ENCODE assay signal across 10 mouse cellular contexts in the genomic region with DNA sequence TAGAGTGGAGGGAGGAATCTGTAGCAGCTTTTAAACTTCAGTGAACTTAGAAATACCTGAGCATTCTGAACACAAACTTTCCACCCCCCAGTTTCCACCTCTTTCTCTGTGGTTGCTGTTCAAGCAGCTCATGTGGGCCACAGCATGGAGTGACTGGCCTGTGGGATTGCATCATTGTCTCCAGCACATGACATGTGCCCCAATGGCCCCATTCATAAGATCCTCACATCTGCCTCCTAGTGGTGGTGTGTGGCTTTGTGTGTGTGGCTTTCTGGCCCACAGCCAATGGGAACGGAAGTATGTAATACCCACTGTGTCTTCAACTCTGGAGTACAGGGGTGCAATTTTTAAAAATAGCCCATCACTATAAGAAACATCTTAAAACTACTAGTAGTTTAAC.
DNase-seq lines count a peak whose midpoint lies in the region; ATAC-seq and TF ChIP-seq lines count a peak whose summit lies in the region.
"Had no signal": no experiment of that assay in that cellular context is flagged by ENCODE, and none has a peak within 500 bp of the region (broad histone marks: within the 10 kb centered on the region; RNA-seq: fewer than 3 reads in every experiment).

No protein-coding gene starts in this region.

- peak; percentile 33 for DNase-seq in embryo, embryonic 10 days (ENCODE audit: low spot score)
- DNase-seq in embryo, embryonic 9.5 days (ENCODE audit: extremely low spot score): no peak
- no peak for DNase-seq in kidney, postnatal 0 days (ENCODE audit: low spot score)
- no peak for DNase-seq in kidney, adult 9 months
- peak; percentile 55 for DNase-seq in testis, postnatal 10 days (ENCODE audit: low spot score)
- DNase-seq in testis, postnatal 14 days (ENCODE audit: low spot score): no peak
- DNase-seq in urinary bladder, postnatal 25 days (ENCODE audit: low spot score): no peak
- no peak for DNase-seq in spleen, adult 18-20 months
- DNase-seq: cerebellum, adult 11 months had no signal

- H3K9me3 ChIP-seq in kidney, postnatal 0 days (replicated peaks; ENCODE audit: low read length): no peaks in the 10 kb centered on the region
- H3K9me3 ChIP-seq: midbrain, embryonic 13.5 days had no signal

- no peak overlapping the region for H3K27ac ChIP-seq in kidney, postnatal 0 days
- H3K27ac ChIP-seq: midbrain, embryonic 13.5 days had no signal

- no peak overlapping the region for H3K9ac ChIP-seq in kidney, postnatal 0 days (ENCODE audit: low read depth, low read length)
- H3K9ac ChIP-seq: midbrain, embryonic 13.5 days had no signal

- no peak overlapping the region for H3K4me2 ChIP-seq in kidney, postnatal 0 days (ENCODE audit: low read length)
- H3K4me2 ChIP-seq: midbrain, embryonic 13.5 days had no signal

- no peak overlapping the region for H3K4me3 ChIP-seq in kidney, postnatal 0 days (replicated peaks; ENCODE audit: low read depth, low read length)
- H3K4me3 ChIP-seq: midbrain, embryonic 13.5 days had no signal

- H3K4me1 ChIP-seq in kidney, postnatal 0 days (replicated peaks; ENCODE audit: insufficient read depth, low read length): no peaks in the 10 kb centered on the region
- H3K4me1 ChIP-seq: midbrain, embryonic 13.5 days had no signal

- 80% methylated on average over 1 of the region's 1 CpGs for WGBS in kidney, postnatal 0 days

- TF ChIP-seq CTCF in kidney, postnatal 0 days (IDR thresholded peaks at IDR 0.05; ENCODE audit: low read depth): peak; percentile 40; the same call in 1 of the 2 replicates

- ATAC-seq in kidney, postnatal 0 days (replicated peaks; ENCODE audit: low FRiP score, low read depth): no peak
- ATAC-seq: midbrain, embryonic 13.5 days had no signal

- no peaks in the 10 kb centered on the region for H3K36me3 ChIP-seq in kidney, postnatal 0 days (ENCODE audit: insufficient read depth, low read length)
- H3K36me3 ChIP-seq: midbrain, embryonic 13.5 days had no signal

- H3K27me3 ChIP-seq in kidney, postnatal 0 days (ENCODE audit: insufficient read depth, low read length): no peaks in the 10 kb centered on the region

Comparison
In these comparisons a context has a peak if more than half of its experiments do, and no peak if none do; other contexts are left out.
1. DNase-seq: peak in embryo, embryonic 10 days (single experiment) and testis, postnatal 10 days (single experiment); none in embryo, embryonic 9.5 days (single experiment), kidney, postnatal 0 days (single experiment), kidney, adult 9 months (single experiment), testis, postnatal 14 days (single experiment), urinary bladder, postnatal 25 days (single experiment) and spleen, adult 18-20 months (0 of 2).